Mouse (Mus musculus): Measurements from ENCODE around the gene Scd4.

DNA sequence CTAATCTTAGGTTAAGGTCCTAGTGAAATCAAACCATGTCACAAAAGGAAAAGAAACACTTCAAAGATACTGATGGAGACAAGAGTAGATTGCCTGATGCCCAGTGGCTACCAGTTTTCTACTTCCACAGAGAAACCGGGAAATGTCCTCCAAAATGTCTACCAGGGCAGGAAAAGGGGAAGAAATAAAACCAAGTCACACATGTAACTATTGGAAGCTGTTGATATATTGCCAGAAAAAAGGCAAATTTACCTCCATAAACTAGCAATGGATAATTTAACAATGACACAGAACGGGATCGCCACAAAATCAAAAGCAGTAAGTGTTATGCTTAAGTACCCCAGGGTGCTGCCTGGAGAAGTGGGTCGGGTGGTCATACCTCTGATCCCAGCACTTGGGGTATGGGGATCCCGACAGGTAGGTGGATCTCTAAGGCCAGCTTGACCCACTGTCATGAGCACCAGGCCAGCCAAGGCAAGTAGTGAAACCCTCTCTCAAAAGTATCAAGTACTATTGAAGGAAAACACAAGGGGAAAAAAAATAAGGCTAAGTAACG lies 24.9 kb upstream of the Scd4 start:
- TF ChIP-seq GATA1 (IDR thresholded peaks at IDR 0.05; ENCODE audit: borderline replicate concordance, low read length): no peak
- no peak for TF ChIP-seq CTCF (IDR thresholded peaks at IDR 0.05; ENCODE audit: low read depth, low read length)
